Mouse (Mus musculus) embryonic fibroblast, embryonic 13.5 days (primary cell): Measurements from ENCODE around the gene Fam189b. TPM values are rescaled to one million over a fixed set of nuclear protein-coding genes. Genes with fewer than 3 reads are reported as not detected.

ENCODE experiments used
- H3K27ac ChIP-seq: 2 replicates; pipeline ENCODE4 v1.5.1; 2012; ENCODE audit warnings: low read length, control low read depth, inconsistent platforms; ENCODE audit not compliant: insufficient read depth
- H3K4me1 ChIP-seq: 2 replicates; pipeline ENCODE4 v1.6.1; 2011; ENCODE audit warnings: low read length; ENCODE audit not compliant: control insufficient read depth, insufficient read depth
- H3K4me3 ChIP-seq: 2 replicates; pipeline ENCODE4 v1.5.1; 2011; ENCODE audit warnings: mild to moderate bottlenecking, control low read depth, low read length; ENCODE audit not compliant: insufficient read depth
- CTCF ChIP-seq: IDR thresholded peaks from 2 replicates; pipeline ENCODE4 v1.5.1; 2011; ENCODE audit warnings: mild to moderate bottlenecking, control low read depth, low read length, moderate library complexity, borderline replicate concordance; ENCODE audit not compliant: insufficient read depth
- POLR2A ChIP-seq: IDR thresholded peaks from 2 replicates; pipeline ENCODE4 v1.6.1; 2011; ENCODE audit warnings: low read depth, mild to moderate bottlenecking, control low read depth, low read length, moderate library complexity
- polyA plus RNA-seq: library from polyadenylated mRNA; stranded (reverse); fragments of >200 nt; gene quantifications from 2 replicates; pipeline ENCODE4 v1.2.4, GENCODE M21; 2011; ENCODE audit warnings: low read depth; ENCODE audit not compliant: missing spikeins, insufficient read length

Gene Fam189b
- polyA plus RNA-seq, 1 experiment, result 49.5 TPM

GRCm38 (mm10) chr3:89225918-89226317 lies 43.0 kb downstream of the Fam189b start:
- Histone ChIP-seq H3K27ac (no peak overlapping the region), H3K4me3 (no peak overlapping the region), H3K4me1 (0 out of 2 replicates have a peak, but pooled peaks cover 8% of the 10 kb centered on the region)
- TF ChIP-seq CTCF, result no peak
- no peak for TF ChIP-seq POLR2A

GRCm38 (mm10) chr3:89226361-89226760 lies 43.4 kb downstream of the Fam189b start:
- H3K27ac ChIP-seq, result no peak overlapping the region
- H3K4me3 ChIP-seq, result no peak overlapping the region
- 0 out of 2 replicates have a peak, but pooled peaks cover 8% of the 10 kb centered on the region for H3K4me1 ChIP-seq
- TF ChIP-seq POLR2A, result no peak
- TF ChIP-seq CTCF, result no peak

DNA sequence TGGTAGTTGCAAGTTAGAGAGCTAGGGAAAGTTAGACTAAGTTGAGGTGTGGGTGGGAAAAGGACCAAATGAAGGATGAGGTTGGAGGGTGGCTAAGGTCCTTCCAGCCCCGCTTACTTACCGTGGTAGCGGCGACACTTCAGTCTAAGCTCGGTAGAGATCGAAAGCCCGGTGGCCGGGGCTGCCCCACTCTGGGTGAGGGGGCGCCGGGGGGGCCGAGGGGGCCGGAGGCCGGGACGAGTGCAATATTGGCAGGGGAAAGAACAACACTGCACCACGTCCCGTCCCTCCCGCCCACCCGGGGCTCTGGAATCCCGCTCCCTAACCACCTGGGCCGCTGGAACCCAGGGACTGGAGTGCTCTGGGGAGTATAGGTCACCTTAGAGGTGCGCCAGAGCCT lies 44.0 kb downstream of the Fam189b start, which contains the start of gene Mtx1:
Gene Mtx1, minus strand, starts transcription at position 189 of the 400 bp plus-strand sequence.
- Histone ChIP-seq H3K27ac (peak within 1 kb of the TSS; percentile 87), H3K4me1 (0 out of 2 replicates have a peak, but pooled peaks cover 8% of the 10 kb centered on the region), H3K4me3 (peak within 1 kb of the TSS; percentile 26)
- TF ChIP-seq POLR2A, result no peak
- TF ChIP-seq CTCF, result no peak

GRCm38 (mm10) chr3:89227307-89228179 lies 44.6 kb downstream of the Fam189b start:
- TF ChIP-seq POLR2A, result peak; percentile 72
- TF ChIP-seq CTCF, result no peak
- Histone ChIP-seq H3K4me1 (0 out of 2 replicates have a peak, but pooled peaks cover 8% of the 10 kb centered on the region), H3K27ac (peak overlapping the region; percentile 87), H3K4me3 (peak overlapping the region; percentile 26)

GRCm38 (mm10) chr3:89228180-89228549 lies 45.2 kb downstream of the Fam189b start:
- TF ChIP-seq CTCF (peak; percentile 84), POLR2A (no peak; the same call in 1 of the 2 replicates)
- H3K27ac ChIP-seq, result peak overlapping the region; percentile 87
- H3K4me1 ChIP-seq, result 0 out of 2 replicates have a peak, but pooled peaks cover 8% of the 10 kb centered on the region
- H3K4me3 ChIP-seq, result peak overlapping the region; percentile 26

GRCm38 (mm10) chr3:89228836-89229235 lies 45.9 kb downstream of the Fam189b start, which contains the start of gene Muc1:
Gene Muc1, plus strand, starts transcription at chr3:89229057.
- Histone ChIP-seq H3K4me1 (0 out of 2 replicates have a peak, but pooled peaks cover 8% of the 10 kb centered on the region), H3K4me3 (peak within 1 kb of the TSS; percentile 26)

DNA sequence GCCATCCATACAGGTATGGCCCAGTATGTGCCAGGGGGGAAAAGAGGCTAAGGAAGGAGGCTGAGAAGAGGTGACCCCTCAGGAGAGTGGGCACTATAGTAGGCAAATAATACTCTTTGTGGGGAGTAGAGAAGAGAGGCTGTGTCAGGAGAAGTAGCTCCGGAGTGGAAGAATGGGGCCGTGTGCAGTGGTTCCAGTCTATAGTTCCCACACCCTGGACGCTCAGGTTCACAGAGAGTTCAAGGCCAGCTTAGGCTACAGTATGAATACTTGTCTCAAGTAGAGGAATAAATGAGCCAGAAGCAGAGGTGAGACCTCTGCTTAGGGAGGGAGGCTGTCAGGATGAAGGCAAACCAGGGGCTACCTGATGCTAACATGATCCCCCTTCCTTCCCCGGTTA lies 46.3 kb downstream of the Fam189b start:
- H3K4me1 ChIP-seq, result 0 out of 2 replicates have a peak, but pooled peaks cover 8% of the 10 kb centered on the region
- H3K27ac ChIP-seq, result no peak overlapping the region
- TF ChIP-seq POLR2A, result no peak
- no peak for TF ChIP-seq CTCF
- no peak overlapping the region for H3K4me3 ChIP-seq

More at GRCm38 (mm10) chr3:89228836-89229235, 45.9 kb downstream of the Fam189b start, which contains the start of gene Muc1:
- H3K27ac ChIP-seq, result peak within 1 kb of the TSS; percentile 87
- TF ChIP-seq CTCF, result no peak
- TF ChIP-seq POLR2A, result no peak

DNA sequence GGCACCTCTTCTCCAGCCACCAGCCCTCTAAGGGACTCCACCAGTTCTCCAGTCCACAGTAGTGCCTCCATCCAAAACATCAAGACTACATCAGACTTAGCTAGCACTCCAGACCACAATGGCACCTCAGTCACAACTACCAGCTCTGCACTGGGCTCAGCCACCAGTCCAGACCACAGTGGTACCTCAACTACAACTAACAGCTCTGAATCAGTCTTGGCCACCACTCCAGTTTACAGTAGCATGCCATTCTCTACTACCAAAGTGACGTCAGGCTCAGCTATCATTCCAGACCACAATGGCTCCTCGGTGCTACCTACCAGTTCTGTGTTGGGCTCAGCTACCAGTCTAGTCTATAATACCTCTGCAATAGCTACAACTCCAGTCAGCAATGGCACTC lies 47.6 kb downstream of the Fam189b start:
- no peak overlapping the region for H3K4me3 ChIP-seq
- 0 out of 2 replicates have a peak, but pooled peaks cover 8% of the 10 kb centered on the region for H3K4me1 ChIP-seq
- TF ChIP-seq POLR2A (0 out of 2 replicates have a peak, but pooled peaks have one; percentile 14), CTCF (no peak)

DNA sequence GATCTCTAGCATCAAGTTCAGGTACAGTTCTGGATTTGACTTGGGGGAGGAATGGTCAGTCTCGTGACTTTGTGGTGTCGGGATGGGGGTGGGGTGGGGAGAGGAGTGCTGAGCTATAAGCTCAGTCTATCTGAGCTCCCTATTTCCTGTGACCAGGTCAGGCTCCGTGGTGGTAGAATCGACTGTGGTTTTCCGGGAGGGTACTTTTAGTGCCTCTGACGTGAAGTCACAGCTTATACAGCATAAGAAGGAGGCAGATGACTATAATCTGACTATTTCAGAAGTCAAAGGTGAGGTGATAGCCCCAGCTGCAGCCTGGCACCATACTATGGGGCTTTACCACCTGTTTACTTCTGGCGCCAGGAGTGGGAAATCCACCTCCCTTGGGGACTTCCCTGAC lies 48.4 kb downstream of the Fam189b start:
- Histone ChIP-seq H3K27ac (no peak overlapping the region), H3K4me3 (no peak overlapping the region), H3K4me1 (0 out of 2 replicates have a peak, but pooled peaks cover 5% of the 10 kb centered on the region)
- TF ChIP-seq CTCF (no peak), POLR2A (no peak)

More for the DNA sequence above, 47.6 kb downstream of the Fam189b start:
- no peak overlapping the region for H3K27ac ChIP-seq
